Comparison of ENCODE assay signal across 9 mouse cellular contexts in genomic region chr4:129709486-129710129, GRCm38 (mm10). TPM values are rescaled to one million over a fixed set of nuclear protein-coding genes. Genes with fewer than 3 reads are reported as not detected.
DNase-seq lines count a peak whose midpoint lies in the region; ATAC-seq lines count a peak whose summit lies in the region.
"Had no signal": no experiment of that assay in that cellular context is flagged by ENCODE, and none has a peak within 500 bp of the region (broad histone marks: within the 10 kb centered on the region; RNA-seq: fewer than 3 reads in every experiment).

No protein-coding gene starts in this region.

- DNase-seq in heart, adult 11 months = no peak
- DNase-seq in midbrain, embryonic 11.5 days (ENCODE audit: low spot score, missing footprints) = no peak
- no peak for DNase-seq in midbrain, embryonic 10.5 days (ENCODE audit: low spot score)
- DNase-seq in yolk sac, embryonic 10.5 days (ENCODE audit: low spot score) = no peak
- DNase-seq in adrenal gland, adult 8-10 months = no peak
- DNase-seq: liver, embryonic 13.5 days had no signal

- H3K4me2 ChIP-seq in heart, embryonic 16.5 days (ENCODE audit: low read depth, low read length) = no peak overlapping the region
- H3K4me2 ChIP-seq in midbrain, embryonic 11.5 days = no peak overlapping the region
- no peak overlapping the region for H3K4me2 ChIP-seq in hindbrain, embryonic 12.5 days (replicated peaks)
- no peak overlapping the region for H3K4me2 ChIP-seq in neural tube, embryonic 15.5 days
- H3K4me2 ChIP-seq: liver, embryonic 13.5 days had no signal

- H3K36me3 ChIP-seq in heart, embryonic 16.5 days (ENCODE audit: control insufficient read depth, insufficient read depth) = peaks cover 58% of the 10 kb centered on the region
- peaks cover 10% of the 10 kb centered on the region for H3K36me3 ChIP-seq in midbrain, embryonic 11.5 days (ENCODE audit: control insufficient read depth, insufficient read depth, low read length)
- peaks cover 100% of the 10 kb centered on the region for H3K36me3 ChIP-seq in midbrain, embryonic 10.5 days
- H3K36me3 ChIP-seq in hindbrain, embryonic 12.5 days = peaks cover 89% of the 10 kb centered on the region
- H3K36me3 ChIP-seq in neural tube, embryonic 15.5 days = peaks cover 75% of the 10 kb centered on the region

- H3K4me3 ChIP-seq in heart, embryonic 16.5 days (ENCODE audit: low read length) = no peak overlapping the region
- no peak overlapping the region for H3K4me3 ChIP-seq in midbrain, embryonic 11.5 days (ENCODE audit: low read depth, low read length)
- no peak overlapping the region for H3K4me3 ChIP-seq in midbrain, embryonic 10.5 days
- H3K4me3 ChIP-seq in hindbrain, embryonic 12.5 days = no peak overlapping the region
- no peak overlapping the region for H3K4me3 ChIP-seq in neural tube, embryonic 15.5 days (replicated peaks)
- H3K4me3 ChIP-seq: liver, embryonic 13.5 days had no signal

- H3K27me3 ChIP-seq in heart, embryonic 16.5 days (ENCODE audit: control insufficient read depth, insufficient read depth, low read length) = no peaks in the 10 kb centered on the region
- H3K27me3 ChIP-seq in midbrain, embryonic 11.5 days (ENCODE audit: control insufficient read depth, insufficient read depth, low read length) = no peaks in the 10 kb centered on the region
- H3K27me3 ChIP-seq in midbrain, embryonic 10.5 days (ENCODE audit: low read depth, poor library complexity, severe bottlenecking) = no peaks in the 10 kb centered on the region
- H3K27me3 ChIP-seq in hindbrain, embryonic 12.5 days = no peaks in the 10 kb centered on the region
- H3K27me3 ChIP-seq in neural tube, embryonic 15.5 days (replicated peaks) = no peaks in the 10 kb centered on the region
- H3K27me3 ChIP-seq: liver, embryonic 13.5 days had no signal

- H3K27ac ChIP-seq in heart, embryonic 16.5 days (ENCODE audit: low read length) = peak overlapping the region; percentile 61
- peak overlapping the region; percentile 62; the same call in 1 of the 2 replicates for H3K27ac ChIP-seq in midbrain, embryonic 11.5 days (ENCODE audit: low read depth, low read length)
- H3K27ac ChIP-seq in midbrain, embryonic 10.5 days (replicated peaks) = no peak overlapping the region
- peak overlapping the region; percentile 86 for H3K27ac ChIP-seq in hindbrain, embryonic 12.5 days
- H3K27ac ChIP-seq in neural tube, embryonic 15.5 days (replicated peaks) = peak overlapping the region; percentile 69
- H3K27ac ChIP-seq: liver, embryonic 13.5 days had no signal

- H3K4me1 ChIP-seq in heart, embryonic 16.5 days (ENCODE audit: control insufficient read depth, insufficient read depth, low read length) = peaks cover 7% of the 10 kb centered on the region; the same call in 1 of the 2 replicates
- no peaks in the 10 kb centered on the region for H3K4me1 ChIP-seq in midbrain, embryonic 11.5 days (ENCODE audit: control insufficient read depth, insufficient read depth, low read length)
- H3K4me1 ChIP-seq in midbrain, embryonic 10.5 days = no peaks in the 10 kb centered on the region
- H3K4me1 ChIP-seq in hindbrain, embryonic 12.5 days = peaks cover 19% of the 10 kb centered on the region
- peaks cover 11% of the 10 kb centered on the region; the same call in 1 of the 2 replicates for H3K4me1 ChIP-seq in neural tube, embryonic 15.5 days
- H3K4me1 ChIP-seq: liver, embryonic 13.5 days had no signal

- H3K9ac ChIP-seq in heart, embryonic 16.5 days (ENCODE audit: low read length) = no peak overlapping the region
- H3K9ac ChIP-seq in midbrain, embryonic 11.5 days (ENCODE audit: low read length) = no peak overlapping the region
- H3K9ac ChIP-seq in hindbrain, embryonic 12.5 days = no peak overlapping the region
- H3K9ac ChIP-seq in neural tube, embryonic 15.5 days (replicated peaks) = no peak overlapping the region
- H3K9ac ChIP-seq: liver, embryonic 13.5 days had no signal

- ATAC-seq in heart, embryonic 16.5 days (replicated peaks; ENCODE audit: extremely low read depth, insufficient read depth, low FRiP score) = no peak
- ATAC-seq in midbrain, embryonic 11.5 days (ENCODE audit: low FRiP score) = no peak
- peak; percentile 88 for ATAC-seq in hindbrain, embryonic 12.5 days (ENCODE audit: low FRiP score)
- no peak for ATAC-seq in neural tube, embryonic 15.5 days (ENCODE audit: low FRiP score)

- no peaks in the 10 kb centered on the region for H3K9me3 ChIP-seq in heart, embryonic 16.5 days (replicated peaks; ENCODE audit: control insufficient read depth, low read length)
- no peaks in the 10 kb centered on the region for H3K9me3 ChIP-seq in midbrain, embryonic 11.5 days (ENCODE audit: control insufficient read depth, low read length)
- H3K9me3 ChIP-seq in midbrain, embryonic 10.5 days (replicated peaks) = no peaks in the 10 kb centered on the region
- H3K9me3 ChIP-seq in hindbrain, embryonic 12.5 days (replicated peaks) = no peaks in the 10 kb centered on the region
- H3K9me3 ChIP-seq in neural tube, embryonic 15.5 days (replicated peaks) = no peaks in the 10 kb centered on the region
- H3K9me3 ChIP-seq: liver, embryonic 13.5 days had no signal

- 82% methylated on average over 8 of the region's 8 CpGs for WGBS in heart, embryonic 16.5 days
- 81% methylated on average over 8 of the region's 8 CpGs for WGBS in midbrain, embryonic 11.5 days
- WGBS in midbrain, embryonic 10.5 days = 91% methylated on average over 8 of the region's 8 CpGs
- 66% methylated on average over 8 of the region's 8 CpGs for WGBS in hindbrain, embryonic 12.5 days
- 34% methylated on average over 8 of the region's 8 CpGs for WGBS in neural tube, embryonic 15.5 days

RNA-seq across cellular contexts. Expression of gene Tmem39b, which starts 13.0 kb away (rescaled TPM):
- polyA plus RNA-seq in heart, embryonic 16.5 days (2015; fragmentation: Nextera tagmentation; extraction: Ambion mirVana) = 6.2 and 6.6 TPM in 2 replicates
- 35.6 and 36.3 TPM in 2 replicates for polyA plus RNA-seq in midbrain, embryonic 11.5 days (2014; fragmentation: Nextera tagmentation; extraction: Ambion mirVana)
- 15.1 and 17.4 TPM in 2 replicates for polyA plus RNA-seq in midbrain, embryonic 10.5 days (2016; fragmentation: Nextera tagmentation; extraction: Ambion mirVana)
- polyA plus RNA-seq in hindbrain, embryonic 12.5 days (2016; fragmentation: Nextera tagmentation; extraction: Ambion mirVana) = 15.0 and 16.4 TPM in 2 replicates
- 13.9 and 15.4 TPM in 2 replicates for polyA plus RNA-seq in neural tube, embryonic 15.5 days (2015; fragmentation: Nextera tagmentation; extraction: Ambion mirVana)
- 10 to 100 TPM; 10.5 to 13.9 (median 11.1) TPM for total RNA-seq in adrenal gland, adult 8-10 months (2022)

RNA-seq across cellular contexts. Expression of gene Khdrbs1, which starts 32.5 kb away (rescaled TPM):
- polyA plus RNA-seq in heart, embryonic 16.5 days (2015; fragmentation: Nextera tagmentation; extraction: Ambion mirVana) = 63.4 and 65.8 TPM in 2 replicates
- 189 and 190 TPM in 2 replicates for polyA plus RNA-seq in midbrain, embryonic 11.5 days (2014; fragmentation: Nextera tagmentation; extraction: Ambion mirVana)
- polyA plus RNA-seq in midbrain, embryonic 10.5 days (2016; fragmentation: Nextera tagmentation; extraction: Ambion mirVana) = 152 and 162 TPM in 2 replicates
- 215 and 227 TPM in 2 replicates for polyA plus RNA-seq in hindbrain, embryonic 12.5 days (2016; fragmentation: Nextera tagmentation; extraction: Ambion mirVana)
- polyA plus RNA-seq in neural tube, embryonic 15.5 days (2015; fragmentation: Nextera tagmentation; extraction: Ambion mirVana) = 105 and 106 TPM in 2 replicates
- 10 to 100 TPM; 70.1 to 80.2 (median 76.4) TPM for total RNA-seq in adrenal gland, adult 8-10 months (2022)

RNA-seq across cellular contexts. Expression of gene Kpna6, which starts 37.0 kb away (rescaled TPM):
- 16.1 and 18.0 TPM in 2 replicates for polyA plus RNA-seq in heart, embryonic 16.5 days (2015; fragmentation: Nextera tagmentation; extraction: Ambion mirVana)
- polyA plus RNA-seq in midbrain, embryonic 11.5 days (2014; fragmentation: Nextera tagmentation; extraction: Ambion mirVana) = 13.6 and 14.9 TPM in 2 replicates
- polyA plus RNA-seq in midbrain, embryonic 10.5 days (2016; fragmentation: Nextera tagmentation; extraction: Ambion mirVana) = 14.7 and 16.0 TPM in 2 replicates
- polyA plus RNA-seq in hindbrain, embryonic 12.5 days (2016; fragmentation: Nextera tagmentation; extraction: Ambion mirVana) = 16.0 and 18.8 TPM in 2 replicates
- polyA plus RNA-seq in neural tube, embryonic 15.5 days (2015; fragmentation: Nextera tagmentation; extraction: Ambion mirVana) = 17.4 and 17.9 TPM in 2 replicates
- 100 to 1,000 TPM in 2 of 4 experiments, 10 to 100 TPM in 2; 79.9 to 108 (median 103) TPM for total RNA-seq in adrenal gland, adult 8-10 months (2022)
